Mouse (Mus musculus): ENCODE measurements around the gene Gm49353. TPM values are rescaled to one million over a fixed set of nuclear protein-coding genes. Genes with fewer than 3 reads are reported as not detected.

The Gm49353 gene
- not detected for total RNA-seq (2022)

- no peak for DNase-seq (ENCODE audit: low spot score)
These were observed at the start of gene Gm49353 for GRCm38 (mm10) chr10:29198642-29199041. Gene Gm49353 (plus strand): TSS chr10:29198954.

GRCm38 (mm10) chr10:29155304-29155703, 43.5 kb upstream of the Gm49353 start:
- DNase-seq (ENCODE audit: low spot score) = no peak

- no peak for DNase-seq (ENCODE audit: low spot score)
These were observed 37.1 kb upstream of the Gm49353 start for GRCm38 (mm10) chr10:29161664-29162063.

GRCm38 (mm10) chr10:29173778-29174177, 25.0 kb upstream of the Gm49353 start:
- DNase-seq (ENCODE audit: low spot score) = no peak

- DNase-seq (ENCODE audit: low spot score) = no peak
These were observed 23.1 kb upstream of the Gm49353 start for GRCm38 (mm10) chr10:29175656-29176055.

- no peak for DNase-seq (ENCODE audit: low spot score)
These were observed 21.9 kb upstream of the Gm49353 start for GRCm38 (mm10) chr10:29176881-29177280.

GRCm38 (mm10) chr10:29178003-29178402, 20.8 kb upstream of the Gm49353 start:
- no peak for DNase-seq (ENCODE audit: low spot score)

GRCm38 (mm10) chr10:29180210-29180609, 18.5 kb upstream of the Gm49353 start:
- no peak for DNase-seq (ENCODE audit: low spot score)

- DNase-seq (ENCODE audit: low spot score) = no peak
These were observed 17.7 kb upstream of the Gm49353 start for GRCm38 (mm10) chr10:29181046-29181445.

GRCm38 (mm10) chr10:29193769-29194168, 5.0 kb upstream of the Gm49353 start:
- DNase-seq (ENCODE audit: low spot score) = no peak

- DNase-seq (ENCODE audit: low spot score) = no peak
These were observed 1.9 kb upstream of the Gm49353 start for GRCm38 (mm10) chr10:29196811-29197210.

- DNase-seq (ENCODE audit: low spot score) = no peak
These were observed 1.1 kb downstream of the Gm49353 start for GRCm38 (mm10) chr10:29199835-29200234.

GRCm38 (mm10) chr10:29200609-29201008, 1.9 kb downstream of the Gm49353 start:
- DNase-seq (ENCODE audit: low spot score) = no peak

- peak; percentile 16 for DNase-seq (ENCODE audit: low spot score)
These were observed 8.0 kb downstream of the Gm49353 start for GRCm38 (mm10) chr10:29206730-29207129.

- no peak for DNase-seq (ENCODE audit: low spot score)
These were observed 10.0 kb downstream of the Gm49353 start for GRCm38 (mm10) chr10:29208735-29209134.

GRCm38 (mm10) chr10:29211453-29211852, 12.7 kb downstream of the Gm49353 start, which contains the start of gene 9330159F19Rik:
Gene 9330159F19Rik (plus strand): TSS chr10:29211606.
- peak; percentile 35 for DNase-seq (ENCODE audit: low spot score)

GRCm38 (mm10) chr10:29213534-29214100, 14.9 kb downstream of the Gm49353 start:
- peak; percentile 41 for DNase-seq (ENCODE audit: low spot score)

GRCm38 (mm10) chr10:29216957-29217356, 18.2 kb downstream of the Gm49353 start:
- DNase-seq (ENCODE audit: low spot score) = no peak

GRCm38 (mm10) chr10:29217451-29217850, 18.7 kb downstream of the Gm49353 start:
- DNase-seq (ENCODE audit: low spot score) = no peak

GRCm38 (mm10) chr10:29225329-29225728, 26.6 kb downstream of the Gm49353 start:
- DNase-seq (ENCODE audit: low spot score) = no peak

GRCm38 (mm10) chr10:29231208-29231607, 32.5 kb downstream of the Gm49353 start:
- no peak for DNase-seq (ENCODE audit: low spot score)

Measured in heart, adult 8-10 months (tissue).